Mouse (Mus musculus) hematopoietic stem cell, adult 5-6 weeks (primary cell): ENCODE data around the gene BC034090. TPM values are rescaled to one million over a fixed set of nuclear protein-coding genes. Genes with fewer than 3 reads are reported as not detected.
"Not testable (repeated sequence)": the region's sequence is repeated elsewhere in the genome, so short reads cannot be mapped to it uniquely, and the experiment has no call there.

Experiments
- ATAC-seq, 2 experiments: fragments of 125-278 bp in 1 of 2; replicated peaks in 1 of 2; 2 replicates each; pipeline ENCODE4 v1.8.0; 2016 to 2017; ENCODE audit warnings: inconsistent platforms in 2 of 2, mild to moderate bottlenecking in 2 of 2, moderate number of reproducible peaks in 2 of 2, low read depth in 1 of 2, moderate TSS enrichment in 1 of 2; ENCODE audit not compliant: low FRiP score in 2 of 2, poor library complexity in 2 of 2, severe bottlenecking in 2 of 2, insufficient read depth in 1 of 2, low TSS enrichment in 1 of 2
- total RNA-seq: library from RNA; stranded (forward); fragments of 172-1452, 232-1000 nt; gene quantifications from 2 replicates; pipeline ENCODE4 v1.2.3, GENCODE M21; 2017

BC034090 gene
- total RNA-seq, result 2.6 and 6.6 TPM in 2 replicates

DNA sequence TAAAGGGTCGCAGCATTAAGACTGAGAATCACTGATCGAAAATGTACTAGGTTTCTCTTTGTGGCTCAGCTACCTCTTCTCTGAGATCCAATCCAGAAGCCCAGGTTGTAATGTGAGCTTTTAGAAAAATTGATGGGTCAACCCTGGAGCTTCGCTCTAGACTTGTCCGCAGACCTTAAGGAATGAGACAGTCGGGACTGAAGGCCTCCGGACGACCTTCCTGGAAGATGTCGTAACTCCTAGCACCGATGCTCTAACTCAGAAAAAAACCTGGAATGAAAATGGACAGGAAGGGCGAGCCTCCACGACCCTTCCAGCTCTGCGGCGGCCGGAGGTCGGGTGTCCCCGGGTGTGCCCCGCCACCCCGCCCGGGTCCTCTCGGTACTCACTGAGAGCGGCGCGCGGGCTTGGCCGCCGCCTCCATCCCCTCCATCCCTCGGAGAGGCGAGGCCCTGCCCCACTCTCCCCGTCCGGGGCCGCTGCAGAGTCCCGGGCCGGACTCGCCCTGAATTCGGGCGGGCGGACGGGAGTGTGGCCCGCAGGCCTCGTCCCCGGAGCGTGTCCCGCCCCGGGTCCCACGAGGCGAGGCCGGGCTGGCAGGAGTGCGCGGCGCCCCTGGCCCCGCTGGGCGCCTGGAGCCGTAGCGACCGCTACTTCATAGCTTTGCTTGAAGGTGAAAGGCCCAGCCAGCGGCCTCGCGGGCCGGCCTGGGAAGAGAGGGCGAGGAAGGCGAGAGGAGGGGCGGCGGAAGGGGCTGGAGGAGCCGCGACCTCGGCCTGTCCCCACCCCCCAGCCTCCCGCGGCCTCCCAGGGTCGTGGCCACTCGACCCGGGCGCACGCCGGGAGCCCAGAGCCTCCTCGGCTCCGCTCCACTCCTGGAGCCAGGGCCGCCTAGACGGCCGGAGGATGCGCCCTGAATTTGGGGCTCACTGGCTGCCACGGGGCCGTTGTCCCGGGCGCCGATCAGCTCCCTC lies at the start of gene BC034090:
Gene BC034090 (minus strand): TSS at position 648 of the 974 bp plus-strand sequence.
- 0 out of 4 replicates have a peak, but pooled peaks of 1 of the 2 experiments have one; percentile 11 for ATAC-seq

DNA sequence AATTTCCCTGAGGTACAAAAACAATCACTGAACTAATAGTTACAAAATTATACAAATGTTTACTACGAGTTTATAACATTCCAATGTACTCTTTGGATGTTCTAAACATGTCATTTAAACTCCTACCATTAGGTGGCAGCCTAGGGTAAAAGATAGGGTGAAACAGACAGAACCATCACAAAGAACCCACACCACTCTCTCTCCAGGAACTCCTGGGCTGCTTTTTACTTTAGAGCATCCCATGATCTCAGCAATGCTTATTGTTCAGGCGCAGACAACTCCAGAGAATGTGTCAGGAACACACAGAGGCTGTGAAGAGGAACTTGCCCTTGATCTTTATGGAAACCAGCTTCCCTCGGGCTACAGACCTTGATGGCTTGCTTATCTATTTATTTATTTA lies 49.2 kb upstream of the BC034090 start:
- peak; percentile 71 to 83 for ATAC-seq

- no peak for ATAC-seq
Observed at GRCm38 (mm10) chr1:155289411-155289810, 45.2 kb upstream of the BC034090 start.

DNA sequence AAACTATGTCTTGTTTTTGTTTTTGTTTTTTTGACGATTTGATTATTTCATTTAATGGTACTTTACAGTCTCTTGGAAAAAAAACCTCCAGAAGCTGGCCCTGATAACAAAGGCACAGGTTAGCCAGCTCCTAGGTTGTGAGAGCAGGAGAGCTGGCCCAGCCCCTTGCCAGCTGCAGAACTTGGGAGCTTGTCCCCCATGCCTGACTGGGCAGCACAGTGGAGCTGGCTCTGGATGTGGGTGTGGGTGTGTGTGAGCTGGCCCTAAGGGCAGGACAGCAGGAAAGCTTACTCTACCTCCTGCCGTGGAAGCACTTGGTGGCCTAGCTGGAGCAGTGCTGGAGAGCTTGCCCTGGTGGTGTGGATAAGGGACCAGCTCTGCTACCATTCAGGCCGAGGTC lies 43.8 kb upstream of the BC034090 start:
- no peak for ATAC-seq

DNA sequence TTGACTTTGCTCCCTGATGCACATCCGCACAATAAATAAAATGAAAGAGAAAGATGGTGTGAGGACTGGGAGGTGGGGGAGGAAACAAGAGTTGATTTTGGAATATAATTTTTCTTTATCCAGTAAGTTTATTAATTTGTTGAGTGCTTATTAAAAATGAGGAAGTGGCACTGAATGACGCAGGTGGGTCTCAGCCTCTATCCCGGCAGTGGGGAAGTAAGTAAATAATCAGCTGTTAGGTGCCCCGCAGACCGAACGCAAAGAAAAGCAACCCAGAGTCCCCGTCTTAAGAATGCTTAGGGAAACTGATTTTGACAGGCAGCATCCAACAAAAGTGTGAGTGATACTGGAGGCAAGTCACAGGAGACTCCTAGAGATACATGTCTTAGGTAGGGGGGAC lies 39.6 kb upstream of the BC034090 start:
- peak; percentile 70 to 72 for ATAC-seq

GRCm38 (mm10) chr1:155281003-155281793 lies 37.0 kb upstream of the BC034090 start:
- peak; percentile 73 to 85 for ATAC-seq

GRCm38 (mm10) chr1:155280306-155280705 lies 36.1 kb upstream of the BC034090 start:
- ATAC-seq, result no peak

DNA sequence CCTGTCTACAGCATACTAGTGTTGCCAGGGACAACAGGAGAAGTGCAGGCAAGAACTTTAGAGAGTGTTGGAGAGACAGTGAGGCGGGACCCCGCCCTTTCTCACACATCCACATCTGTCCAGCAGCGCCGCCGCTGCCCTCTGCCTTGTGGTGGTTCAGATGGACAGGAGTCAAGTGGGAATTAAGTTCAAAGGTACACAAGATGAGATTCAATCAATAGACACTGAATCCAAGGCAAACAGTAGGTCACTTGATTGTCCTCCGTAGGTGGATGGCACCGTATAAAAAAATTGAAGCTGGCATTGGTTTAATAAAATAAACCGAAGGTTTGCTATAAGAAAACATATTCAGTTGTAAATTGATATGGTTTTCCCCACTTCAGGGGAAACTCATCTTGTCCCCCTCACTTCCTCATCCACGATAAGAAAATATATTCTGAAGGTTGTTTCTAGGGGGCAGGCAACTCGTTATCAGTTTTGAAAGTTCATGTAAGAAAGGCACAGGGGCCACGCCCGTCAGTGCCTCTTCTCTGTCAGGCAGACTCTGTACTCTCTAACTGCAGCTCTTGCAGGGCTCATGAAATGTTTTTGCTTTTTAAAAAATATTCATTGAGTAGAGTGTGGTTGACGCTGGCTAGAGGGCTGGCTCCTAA lies 32.3 kb upstream of the BC034090 start:
- ATAC-seq, result no peak

GRCm38 (mm10) chr1:155275793-155276192 lies 31.5 kb upstream of the BC034090 start:
- no peak for ATAC-seq

- no peak for ATAC-seq
Observed at GRCm38 (mm10) chr1:155274976-155275375, 30.7 kb upstream of the BC034090 start.

DNA sequence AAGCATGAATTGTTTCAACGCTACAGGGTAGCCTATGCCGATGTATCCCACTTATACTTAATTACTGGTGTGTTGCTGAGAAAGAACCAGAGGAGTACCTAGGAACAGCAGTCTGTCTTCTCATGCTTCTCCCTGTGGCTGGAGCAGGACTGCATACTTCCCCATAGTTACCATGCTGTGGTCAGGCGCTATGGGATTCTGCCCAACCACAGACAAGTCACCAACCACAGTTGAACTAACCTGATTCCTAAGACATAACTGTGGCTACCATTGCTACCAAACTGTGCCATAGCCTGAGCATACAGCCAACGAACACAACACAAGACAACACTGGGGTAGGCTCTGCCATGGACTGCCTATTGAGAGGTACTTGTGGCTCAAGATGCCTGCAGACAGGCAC lies 28.7 kb upstream of the BC034090 start:
- peak; percentile 91 to 97 for ATAC-seq

- ATAC-seq, result not testable (repeated sequence)
Observed at GRCm38 (mm10) chr1:155262496-155262895, 18.3 kb upstream of the BC034090 start.

GRCm38 (mm10) chr1:155254309-155254708 lies 10.1 kb upstream of the BC034090 start:
- no peak for ATAC-seq

DNA sequence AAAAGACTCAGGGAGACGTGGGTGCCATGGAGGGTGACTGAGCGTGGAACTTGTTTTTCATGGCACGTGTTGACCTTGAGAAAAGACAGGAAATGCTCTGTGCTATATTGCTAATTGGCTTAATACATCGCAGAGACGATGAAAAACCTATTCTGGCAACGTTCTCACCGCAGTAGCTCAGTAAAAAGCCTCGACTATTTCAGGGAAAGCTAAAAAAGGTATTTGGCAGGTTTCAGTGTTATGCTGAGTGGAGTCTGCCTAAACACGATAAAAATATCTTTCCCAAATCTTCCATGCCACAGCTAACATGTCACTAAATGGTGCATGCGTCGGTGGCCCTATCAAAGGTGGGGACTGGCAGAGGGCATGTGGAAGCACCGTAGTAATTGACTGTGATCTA lies 8.9 kb upstream of the BC034090 start:
- ATAC-seq, result no peak

- 0 out of 4 replicates have a peak, but pooled peaks of 1 of the 2 experiments have one; percentile 25 for ATAC-seq
Observed at GRCm38 (mm10) chr1:155252631-155253121, 8.4 kb upstream of the BC034090 start.

GRCm38 (mm10) chr1:155251596-155251995 lies 7.4 kb upstream of the BC034090 start:
- no peak for ATAC-seq

DNA sequence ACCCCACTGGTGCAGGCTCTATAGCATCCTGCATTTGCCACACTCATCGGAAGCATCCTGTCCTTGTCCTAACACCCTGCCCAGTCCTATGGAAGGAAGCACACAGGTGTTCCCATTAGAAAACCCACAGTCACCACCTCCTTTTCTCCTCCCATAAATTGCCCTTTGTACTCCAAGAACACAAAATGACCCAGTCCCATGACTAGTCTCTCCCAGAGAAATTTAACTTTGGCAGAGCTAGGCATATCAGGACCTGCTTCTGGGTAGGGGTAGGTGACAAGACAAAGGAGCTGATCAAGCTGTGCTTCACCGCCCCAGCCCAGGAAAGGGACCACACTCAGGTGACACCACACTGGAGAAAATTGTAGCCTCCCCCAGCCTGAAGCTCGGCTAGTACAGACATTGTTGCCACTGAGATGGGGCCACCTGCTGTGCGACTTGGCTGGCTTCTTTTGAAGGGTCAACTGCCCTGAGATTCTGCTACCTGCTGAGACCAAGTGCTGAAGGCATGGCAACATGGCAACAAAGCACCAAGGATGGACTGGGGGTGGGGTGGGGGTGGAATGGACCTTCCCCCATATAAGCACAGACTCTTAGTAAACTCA lies 6.4 kb upstream of the BC034090 start:
- no peak for ATAC-seq
